Mouse (Mus musculus) liver, embryonic 14.5 days (tissue): ENCODE data around the gene Wdr20rt. TPM values are rescaled to one million over a fixed set of nuclear protein-coding genes. Genes with fewer than 3 reads are reported as not detected.

Source experiments
- ATAC-seq: fragments of 200-750 bp; cut with Nextera tagmentation; 2 replicates; pipeline ENCODE4 v1.8.0; 2017; ENCODE audit warnings: moderate number of reproducible peaks, mild to moderate bottlenecking, moderate library complexity; ENCODE audit not compliant: insufficient read depth
- DNase-seq, 3 experiments: peaks; one replicate each; pipeline ENCODE4 v3.0.0-alpha.2; 2012 to 2013; ENCODE audit warnings: low read depth in 3 of 3, low spot score in 3 of 3
- H3K27ac ChIP-seq: fragments of 300-500 bp; sonication (generic); 2 replicates; pipeline ENCODE4 v1.5.1; 2014; ENCODE audit warnings: moderate library complexity, mild to moderate bottlenecking, control low read depth, inconsistent platforms
- H3K27me3 ChIP-seq: fragments of 300-500 bp; sonication (generic); 2 replicates; pipeline ENCODE4 v1.6.1; 2014; ENCODE audit warnings: mild to moderate bottlenecking, low read length, moderate library complexity; ENCODE audit not compliant: control insufficient read depth, insufficient read depth
- H3K36me3 ChIP-seq: fragments of 300-500 bp; sonication (generic); replicated peaks from 2 replicates; pipeline ENCODE4 v1.6.1; 2014; ENCODE audit warnings: low read depth; ENCODE audit not compliant: control insufficient read depth, insufficient read depth
- H3K4me1 ChIP-seq, 2 experiments: fragments of 200-500 bp in 1 of 2; fragments of 300-500 bp in 1 of 2; sonication (generic) in 1 of 2; replicated peaks; 2 replicates each; pipeline ENCODE4 v1.6.1; 2012 to 2014; ENCODE audit warnings: antibody characterized with exemption in 1 of 2, inconsistent platforms in 1 of 2, low read length in 1 of 2; ENCODE audit not compliant: control insufficient read depth in 2 of 2, insufficient read depth in 2 of 2
- H3K4me2 ChIP-seq: fragments of 300-500 bp; sonication (generic); 2 replicates; pipeline ENCODE4 v1.6.1; 2014; ENCODE audit warnings: low read depth, mild to moderate bottlenecking, control low read depth, moderate library complexity
- H3K4me3 ChIP-seq, 2 experiments: fragments of 200-500 bp in 1 of 2; fragments of 300-500 bp in 1 of 2; sonication (generic) in 1 of 2; 2 replicates each; pipeline ENCODE4 v1.5.1; 2012 to 2014; ENCODE audit warnings: low read depth in 2 of 2, low read length in 2 of 2, mild to moderate bottlenecking in 2 of 2, control low read depth in 1 of 2, inconsistent platforms in 1 of 2, moderate library complexity in 1 of 2; ENCODE audit not compliant: insufficient read depth in 1 of 2
- H3K9ac ChIP-seq: fragments of 300-500 bp; sonication (generic); replicated peaks from 2 replicates; pipeline ENCODE4 v1.6.1; 2014; ENCODE audit warnings: mild to moderate bottlenecking, control low read depth, moderate library complexity
- H3K9me3 ChIP-seq: fragments of 300-500 bp; sonication (generic); 2 replicates; pipeline ENCODE4 v1.6.1; 2016; ENCODE audit warnings: low read length, mixed read lengths; ENCODE audit not compliant: control insufficient read depth
- CTCF ChIP-seq: IDR thresholded peaks from 2 replicates; pipeline ENCODE4 v1.5.1; 2016; ENCODE audit warnings: antibody characterized with exemption, low read depth, control low read depth
- EP300 ChIP-seq: IDR thresholded peaks from 2 replicates; pipeline ENCODE4 v1.6.1; 2016; ENCODE audit warnings: antibody characterized with exemption, low read depth
- WGBS: fragments of 180-500 bp; shearing (Covaris S2); extraction: QIAGEN DNeasy Blood & Tissue Kit; methylation state at CpG from one replicate; pipeline ENCODE4 v1.1.7; 2014; ENCODE audit not compliant: insufficient replicate concordance; 5-methylcytosine and 5-hydroxymethylcytosine counted together
- polyA plus RNA-seq, 2 experiments: library from polyadenylated mRNA; depleted of rRNA in 1 of 2; stranded (reverse) in 1 of 2; unstranded in 1 of 2; fragments of >200 nt; fragmentation: Nextera tagmentation in 1 of 2; extraction: Ambion mirVana in 1 of 2; gene quantifications; 2 replicates each; pipeline versions ENCODE4 v1.2.1 to v1.2.3; 2012 to 2014

Wdr20rt gene
- polyA plus RNA-seq (2012; rRNA removed) (not detected in 2 replicates), polyA plus RNA-seq (2014; fragmentation: Nextera tagmentation; extraction: Ambion mirVana) (not detected in 2 replicates)

DNA sequence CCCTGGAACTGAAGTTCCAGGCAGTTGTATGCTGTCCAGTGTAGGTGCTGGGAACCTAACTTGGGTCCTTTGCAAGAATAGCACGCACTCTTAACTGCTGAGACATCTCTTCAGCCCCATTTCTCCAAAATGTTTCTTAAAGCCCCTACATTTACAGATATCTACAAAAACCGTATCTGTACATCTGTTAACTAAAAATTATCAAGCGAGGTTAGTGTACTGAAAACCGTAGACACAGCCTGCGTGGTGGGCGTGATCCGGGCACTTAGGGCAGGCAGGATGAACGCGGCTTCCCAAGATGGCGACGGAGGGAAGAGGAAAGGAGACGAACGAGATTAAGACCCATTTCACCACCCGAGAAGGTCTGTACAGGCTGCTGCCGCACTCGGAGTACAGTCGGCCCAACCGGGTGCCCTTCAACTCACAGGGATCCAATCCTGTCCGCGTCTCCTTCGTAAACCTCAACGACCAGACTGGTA lies at the start of gene Wdr20rt:
Gene Wdr20rt, plus strand, starts transcription at position 51 of the 479 bp plus-strand sequence.
- WGBS, result 83% methylated on average over 22 of the region's 22 CpGs
- H3K4me2 ChIP-seq, result no peak within 1 kb of the TSS
- DNase-seq (no peak), ATAC-seq (no peak)
- H3K9ac ChIP-seq, result no peak within 1 kb of the TSS
- no peaks in the 10 kb centered on the region for H3K4me1 ChIP-seq
- no peaks in the 10 kb centered on the region for H3K27me3 ChIP-seq
- no peak within 1 kb of the TSS for H3K27ac ChIP-seq
- H3K4me3 ChIP-seq, result no peak within 1 kb of the TSS
- no peaks in the 10 kb centered on the region for H3K9me3 ChIP-seq
- no peaks in the 10 kb centered on the region for H3K36me3 ChIP-seq
- no peak for TF ChIP-seq CTCF
- no peak for TF ChIP-seq EP300

GRCm38 (mm10) chr12:65187365-65187764 lies 38.0 kb upstream of the Wdr20rt start:
- no peak overlapping the region for H3K27ac ChIP-seq
- H3K9ac ChIP-seq, result no peak overlapping the region
- H3K4me2 ChIP-seq, result no peak overlapping the region

GRCm38 (mm10) chr12:65189213-65189612 lies 36.1 kb upstream of the Wdr20rt start:
- DNase-seq (no peak), ATAC-seq (no peak)
- Histone ChIP-seq H3K4me2 (no peak overlapping the region), H3K27me3 (no peaks in the 10 kb centered on the region), H3K36me3 (no peaks in the 10 kb centered on the region), H3K4me1 (no peaks in the 10 kb centered on the region), H3K4me3 (no peak overlapping the region), H3K27ac (no peak overlapping the region), H3K9ac (no peak overlapping the region), H3K9me3 (no peaks in the 10 kb centered on the region)
- TF ChIP-seq CTCF (no peak), EP300 (no peak)
- 41% methylated on average over 2 of the region's 2 CpGs for WGBS

More at GRCm38 (mm10) chr12:65187365-65187764, 38.0 kb upstream of the Wdr20rt start:
- Histone ChIP-seq H3K36me3 (no peaks in the 10 kb centered on the region), H3K4me3 (no peak overlapping the region), H3K27me3 (no peaks in the 10 kb centered on the region), H3K9me3 (no peaks in the 10 kb centered on the region), H3K4me1 (no peaks in the 10 kb centered on the region)
- TF ChIP-seq CTCF (no peak), EP300 (no peak)
- no peak for ATAC-seq
- 57% methylated on average over 3 of the region's 3 CpGs for WGBS
- no peak for DNase-seq

- Histone ChIP-seq H3K9me3 (no peaks in the 10 kb centered on the region), H3K36me3 (no peaks in the 10 kb centered on the region), H3K9ac (no peak overlapping the region), H3K4me3 (no peak overlapping the region), H3K27me3 (no peaks in the 10 kb centered on the region), H3K27ac (no peak overlapping the region), H3K4me2 (no peak overlapping the region), H3K4me1 (no peaks in the 10 kb centered on the region)
- TF ChIP-seq EP300, result no peak
- TF ChIP-seq CTCF, result no peak
- no peak for ATAC-seq
- DNase-seq, result no peak
- WGBS, result 56% methylated on average over 5 of the region's 5 CpGs
These were observed 31.2 kb upstream of the Wdr20rt start for GRCm38 (mm10) chr12:65194003-65194530.

DNA sequence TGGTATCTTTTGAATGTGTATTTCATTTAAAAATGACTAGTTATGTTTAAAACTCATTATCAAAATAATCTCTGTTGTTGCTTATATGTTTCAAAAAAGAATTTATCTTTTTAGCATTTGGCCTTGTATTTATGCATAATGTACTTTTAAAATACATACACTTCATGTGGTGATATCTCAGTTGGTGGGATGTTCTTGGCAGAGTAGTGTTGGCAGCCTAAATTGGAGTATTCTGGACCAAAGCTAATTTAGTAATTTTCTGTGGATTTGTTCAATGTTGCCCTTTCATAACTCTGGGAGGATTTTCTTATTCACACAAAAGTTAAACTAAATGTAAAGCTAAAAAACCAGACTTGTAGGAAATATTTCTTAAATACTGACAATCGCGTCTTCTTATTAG lies 23.5 kb upstream of the Wdr20rt start:
- no peak overlapping the region for H3K9ac ChIP-seq
- DNase-seq (no peak), ATAC-seq (no peak)
- no peak overlapping the region for H3K4me2 ChIP-seq
- TF ChIP-seq CTCF (no peak), EP300 (no peak)
- H3K36me3 ChIP-seq, result no peaks in the 10 kb centered on the region
- WGBS, result 82% methylated on average over 2 of the region's 2 CpGs
- no peak overlapping the region for H3K4me3 ChIP-seq
- no peaks in the 10 kb centered on the region for H3K9me3 ChIP-seq
- H3K27me3 ChIP-seq, result no peaks in the 10 kb centered on the region
- no peaks in the 10 kb centered on the region for H3K4me1 ChIP-seq
- H3K27ac ChIP-seq, result no peak overlapping the region
